Mouse (Mus musculus) testis, adult 2 months (tissue): Measurements from ENCODE around the gene Isg20l2. TPM values are rescaled to one million over a fixed set of nuclear protein-coding genes. Genes with fewer than 3 reads are reported as not detected.

Experiments
- H3K27ac ChIP-seq: fragments of 200-500 bp; 2 replicates; pipeline ENCODE4 v1.5.1; 2012; ENCODE audit warnings: low read depth, low read length; ENCODE audit not compliant: control insufficient read depth, insufficient read depth
- H3K27me3 ChIP-seq: fragments of 200-500 bp; 2 replicates; pipeline ENCODE4 v1.6.1; 2012; ENCODE audit warnings: mild to moderate bottlenecking, low read length, moderate library complexity; ENCODE audit not compliant: control insufficient read depth, insufficient read depth
- H3K36me3 ChIP-seq: fragments of 200-500 bp; 2 replicates; pipeline ENCODE4 v1.6.1; 2012; ENCODE audit warnings: mild to moderate bottlenecking, low read length; ENCODE audit not compliant: control insufficient read depth, insufficient read depth
- H3K4me1 ChIP-seq: fragments of 200-500 bp; 2 replicates; pipeline ENCODE4 v1.6.1; 2012; ENCODE audit warnings: low read length; ENCODE audit not compliant: control insufficient read depth, insufficient read depth
- H3K4me3 ChIP-seq: fragments of 200-500 bp; 2 replicates; pipeline ENCODE4 v1.5.1; 2012; ENCODE audit warnings: low read depth, mild to moderate bottlenecking, low read length, moderate library complexity, mixed read lengths; ENCODE audit not compliant: control insufficient read depth
- CTCF ChIP-seq: fragments of 200-500 bp; IDR thresholded peaks from 2 replicates; pipeline ENCODE4 v1.5.1; 2012; ENCODE audit warnings: low read depth, mild to moderate bottlenecking, inconsistent platforms, low read length, moderate library complexity; ENCODE audit not compliant: control insufficient read depth, insufficient read depth, insufficient replicate concordance
- POLR2A ChIP-seq: fragments of 200-500 bp; IDR thresholded peaks from 2 replicates; pipeline ENCODE4 v1.6.1; 2012; ENCODE audit warnings: low read depth, mild to moderate bottlenecking, inconsistent platforms, low read length, moderate library complexity; ENCODE audit not compliant: control insufficient read depth
- polyA plus RNA-seq: library from polyadenylated mRNA; depleted of rRNA; stranded (reverse); fragments of >200 nt; gene quantifications from 2 replicates; pipeline ENCODE4 v1.2.3, GENCODE M21; 2012

Isg20l2 gene
- polyA plus RNA-seq, 1 experiment = 60.6 TPM

DNA sequence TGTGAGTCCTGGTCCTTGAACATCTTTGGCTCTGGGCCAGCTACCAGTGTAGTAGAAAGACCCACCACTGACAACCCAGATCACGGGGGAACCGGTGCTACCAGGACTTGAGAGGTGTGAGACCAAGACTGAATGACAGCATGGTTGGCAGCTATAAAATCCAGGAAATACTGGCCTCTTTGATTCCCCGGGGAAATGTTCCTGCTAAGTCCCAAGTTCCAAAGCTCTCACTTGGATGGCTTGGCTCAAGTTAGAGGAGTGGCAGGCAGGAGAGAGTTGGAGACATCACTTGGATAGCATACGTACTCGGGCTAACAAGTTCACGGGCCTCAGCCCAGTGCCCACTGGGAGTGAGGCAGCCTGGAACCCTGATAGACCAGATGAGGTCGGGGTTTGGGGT lies 13.5 kb downstream of the Isg20l2 start:
- Histone ChIP-seq H3K4me3 (no peak overlapping the region), H3K27ac (no peak overlapping the region), H3K4me1 (peaks cover 16% of the 10 kb centered on the region), H3K27me3 (no peaks in the 10 kb centered on the region; the same call in 1 of the 2 replicates), H3K36me3 (no peaks in the 10 kb centered on the region; the same call in none of the 2 replicates)
- TF ChIP-seq POLR2A (no peak), CTCF (no peak)

DNA sequence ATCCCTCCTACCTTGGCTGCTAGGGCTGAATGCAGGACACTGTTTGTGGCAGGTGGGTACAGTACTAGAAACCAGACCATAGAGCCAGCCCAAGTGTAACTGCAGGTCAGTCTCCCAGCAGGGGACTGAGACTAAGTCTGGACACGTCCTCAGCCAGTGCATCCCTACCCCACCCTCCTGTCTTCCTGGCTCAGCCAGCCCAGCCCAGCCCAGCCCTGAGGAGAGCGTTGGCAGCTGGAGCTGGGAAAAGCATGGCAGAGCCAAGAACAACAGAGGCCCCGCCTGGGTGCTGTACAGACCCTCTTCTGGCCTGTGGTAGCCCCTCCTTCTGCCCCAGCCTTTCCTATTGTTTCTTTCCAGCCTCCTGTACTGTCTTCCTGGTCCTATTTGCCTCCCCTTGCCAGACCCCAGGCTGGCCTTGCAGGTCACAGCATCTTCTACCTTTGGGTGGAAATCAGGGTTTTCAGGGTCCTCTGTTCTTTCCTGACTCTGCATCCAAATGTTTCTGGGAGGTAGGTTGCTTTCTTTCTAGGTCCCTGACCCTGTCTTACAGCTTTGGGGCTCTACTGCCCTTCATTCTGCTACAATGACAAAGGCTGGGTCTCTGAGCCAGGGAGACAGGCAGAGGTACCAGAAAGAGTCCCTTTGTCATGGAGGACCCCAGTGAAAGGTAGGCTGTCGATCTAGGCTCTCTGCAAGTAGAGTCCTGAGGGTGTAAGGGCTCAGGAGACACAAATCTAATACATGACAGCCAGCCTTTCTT lies 14.9 kb downstream of the Isg20l2 start:
- TF ChIP-seq POLR2A (no peak), CTCF (0 out of 2 replicates have a peak, but pooled peaks have one; percentile 5)
- H3K4me3 ChIP-seq = no peak overlapping the region
- H3K27ac ChIP-seq = no peak overlapping the region
- H3K4me1 ChIP-seq = peaks cover 25% of the 10 kb centered on the region
- no peaks in the 10 kb centered on the region; the same call in none of the 2 replicates for H3K27me3 ChIP-seq
- no peaks in the 10 kb centered on the region; the same call in 1 of the 2 replicates for H3K36me3 ChIP-seq

DNA sequence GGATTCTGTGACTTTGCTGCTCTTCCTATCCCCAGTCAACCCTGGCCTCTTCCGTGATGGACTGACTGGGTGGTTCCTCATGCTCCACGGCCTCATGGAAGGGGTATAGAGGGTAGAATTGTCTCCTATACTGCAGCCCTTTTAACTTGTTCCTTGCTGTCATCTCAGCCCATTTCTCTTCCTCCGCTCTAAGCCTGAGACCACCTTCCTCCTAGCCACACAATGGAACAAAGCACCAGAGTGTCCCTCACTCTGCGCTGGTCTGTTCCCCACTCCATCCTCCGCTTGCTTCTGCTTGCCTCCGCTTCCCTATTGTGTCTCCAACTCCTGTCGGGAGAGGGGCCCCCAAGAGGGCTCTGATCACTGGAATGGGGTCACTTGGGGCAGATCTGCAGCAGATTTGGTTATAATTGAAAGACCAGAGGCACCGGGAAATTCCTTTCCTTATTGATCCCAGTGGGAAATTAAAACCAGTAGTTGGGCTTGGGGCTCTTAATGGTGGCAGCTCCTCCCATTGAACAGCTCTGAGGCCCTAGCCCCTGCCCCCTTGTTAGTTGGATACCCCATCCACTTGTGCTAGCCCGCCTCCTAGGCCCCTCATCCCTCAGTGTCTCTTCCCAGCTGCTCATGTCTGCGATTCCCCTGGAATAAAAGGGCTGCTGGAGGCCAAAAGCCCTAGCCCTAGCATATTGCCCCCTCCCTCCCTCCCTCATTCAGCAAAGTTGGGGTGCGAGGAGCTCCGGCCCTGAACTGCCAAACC lies 15.8 kb downstream of the Isg20l2 start:
- no peak overlapping the region for H3K27ac ChIP-seq
- TF ChIP-seq CTCF (no peak), POLR2A (no peak)
- H3K4me3 ChIP-seq = no peak overlapping the region
- H3K36me3 ChIP-seq = no peaks in the 10 kb centered on the region; the same call in 1 of the 2 replicates
- H3K4me1 ChIP-seq = peaks cover 27% of the 10 kb centered on the region
- no peaks in the 10 kb centered on the region; the same call in none of the 2 replicates for H3K27me3 ChIP-seq

DNA sequence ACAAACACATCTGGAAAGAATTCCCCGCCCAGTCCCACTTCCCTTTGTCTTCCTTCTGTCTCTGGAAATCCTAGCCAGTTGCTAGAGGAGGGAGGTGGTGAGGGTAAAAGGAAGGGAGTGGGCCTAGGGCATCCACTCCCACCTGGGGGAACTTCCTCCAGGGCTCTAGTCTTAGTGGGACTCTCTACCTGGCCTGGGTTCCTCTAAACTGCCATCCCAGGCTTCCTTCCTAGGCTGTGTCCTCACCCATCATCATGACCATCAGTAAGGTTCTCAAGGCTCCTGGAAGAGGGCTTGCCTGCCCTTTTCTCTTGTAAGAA lies 16.4 kb downstream of the Isg20l2 start:
- TF ChIP-seq CTCF (no peak), POLR2A (no peak)

DNA sequence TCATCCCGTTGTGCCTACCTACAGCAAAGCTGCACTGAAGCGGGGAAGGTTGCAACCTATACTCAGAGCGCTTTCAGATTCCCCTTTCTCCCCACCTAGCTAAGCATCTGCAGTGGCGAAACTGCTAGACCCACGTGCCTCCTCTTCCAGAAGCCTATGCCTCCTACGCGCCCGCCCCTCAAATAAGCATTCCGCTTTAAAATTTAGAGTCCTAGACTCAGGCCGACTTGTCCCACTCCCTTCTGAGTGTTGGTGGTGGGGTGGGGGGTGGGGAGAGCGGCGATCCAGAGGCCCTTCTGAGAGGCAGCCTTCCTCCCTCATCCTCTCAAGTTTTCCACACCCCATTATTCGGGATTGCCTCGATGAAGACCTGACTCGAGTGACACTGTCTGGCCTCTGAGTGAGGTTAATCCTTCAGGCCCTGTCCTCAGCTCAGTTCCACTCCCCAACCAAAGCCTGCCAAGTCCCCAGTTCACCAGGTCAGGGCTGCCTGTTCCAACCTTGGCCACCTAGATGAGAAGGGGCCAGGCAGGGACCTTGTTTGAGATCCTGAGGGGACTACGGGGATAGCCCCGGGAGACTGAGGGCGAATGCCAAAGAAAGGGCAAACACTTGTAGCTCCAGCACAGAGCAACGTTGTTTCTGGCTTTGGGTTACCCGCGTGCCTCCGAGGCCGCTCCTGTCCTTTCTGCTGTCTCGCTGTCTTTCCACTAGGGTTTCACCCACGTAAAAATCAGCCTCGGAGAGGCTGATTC lies 17.1 kb downstream of the Isg20l2 start:
- no peak for TF ChIP-seq CTCF
- Histone ChIP-seq H3K4me1 (peaks cover 31% of the 10 kb centered on the region), H3K4me3 (peak overlapping the region; percentile 6; the same call in 1 of the 2 replicates), H3K36me3 (no peaks in the 10 kb centered on the region), H3K27ac (no peak overlapping the region), H3K27me3 (no peaks in the 10 kb centered on the region; the same call in none of the 2 replicates)

More for the DNA sequence above, 16.4 kb downstream of the Isg20l2 start:
- no peak overlapping the region for H3K4me3 ChIP-seq
- H3K4me1 ChIP-seq = peaks cover 27% of the 10 kb centered on the region
- no peaks in the 10 kb centered on the region; the same call in 1 of the 2 replicates for H3K36me3 ChIP-seq
- H3K27ac ChIP-seq = no peak overlapping the region
- H3K27me3 ChIP-seq = no peaks in the 10 kb centered on the region; the same call in none of the 2 replicates

DNA sequence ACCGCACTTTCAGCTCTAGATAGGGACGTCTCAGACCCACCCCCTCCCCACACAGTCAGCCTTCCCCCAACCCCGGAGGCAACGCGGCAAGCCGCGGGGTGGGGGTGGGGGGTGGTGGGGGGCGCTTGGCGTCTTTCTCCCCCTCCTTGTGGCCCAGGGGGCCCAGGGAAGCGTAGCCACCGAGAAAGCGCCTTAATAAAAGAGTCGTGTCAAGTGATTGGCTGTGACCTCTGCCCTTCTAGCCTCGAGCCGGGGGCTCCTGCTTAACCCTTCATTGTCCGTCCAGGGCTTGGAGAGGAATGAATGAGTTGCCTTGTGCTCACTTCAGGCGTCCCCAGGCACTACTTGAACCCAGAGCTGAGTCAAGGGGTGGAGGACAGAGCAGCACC lies 17.7 kb downstream of the Isg20l2 start:
- peaks cover 37% of the 10 kb centered on the region for H3K4me1 ChIP-seq
- TF ChIP-seq POLR2A (no peak), CTCF (no peak)
- H3K36me3 ChIP-seq = no peaks in the 10 kb centered on the region
- peak overlapping the region; percentile 36 for H3K4me3 ChIP-seq
- H3K27ac ChIP-seq = no peak overlapping the region
- H3K27me3 ChIP-seq = no peaks in the 10 kb centered on the region; the same call in none of the 2 replicates
